Mouse (Mus musculus): ENCODE measurements around the gene Gpr158. TPM values are rescaled to one million over a fixed set of nuclear protein-coding genes. Genes with fewer than 3 reads are reported as not detected.

Gene Gpr158
- total RNA-seq, 2 experiments from 2014 or later = 120 to 121 TPM

GRCm38 (mm10) chr2:21507449-21507848 is 140.1 kb downstream of the Gpr158 start:
- intact Hi-C loops (cut with DNase I) = no loop called here
- no peak for DNase-seq (ENCODE audit: low spot score in 2 of 2)

GRCm38 (mm10) chr2:21530750-21531149 is 163.4 kb downstream of the Gpr158 start:
- intact Hi-C loops (cut with DNase I) = no loop called here
- DNase-seq (ENCODE audit: low spot score in 2 of 2) = no peak

- DNase-seq (ENCODE audit: low spot score in 2 of 2) = no peak
- intact Hi-C loops (cut with DNase I) = no loop called here
Observed at GRCm38 (mm10) chr2:21619180-21619579, 251.8 kb downstream of the Gpr158 start.

- DNase-seq (ENCODE audit: low spot score in 2 of 2) = no peak
- intact Hi-C loops (cut with DNase I) = no loop called here
Observed at GRCm38 (mm10) chr2:21632136-21632535, 264.8 kb downstream of the Gpr158 start.

- intact Hi-C loops (cut with DNase I) = no loop called here
- no peak for DNase-seq (ENCODE audit: low spot score in 2 of 2)
Observed at GRCm38 (mm10) chr2:21665721-21666120, 298.4 kb downstream of the Gpr158 start.

GRCm38 (mm10) chr2:21676084-21676838 is 308.9 kb downstream of the Gpr158 start:
- intact Hi-C loops (cut with DNase I) = no loop called here
- no peak for DNase-seq (ENCODE audit: low spot score in 2 of 2)

GRCm38 (mm10) chr2:21676839-21677123 is 309.4 kb downstream of the Gpr158 start:
- intact Hi-C loops (cut with DNase I) = no loop called here
- no peak for DNase-seq (ENCODE audit: low spot score in 2 of 2)

GRCm38 (mm10) chr2:21680735-21681270 is 313.5 kb downstream of the Gpr158 start:
- intact Hi-C loops (cut with DNase I) = no loop called here
- DNase-seq (ENCODE audit: low spot score in 2 of 2) = no peak

GRCm38 (mm10) chr2:21684736-21685135 is 317.4 kb downstream of the Gpr158 start:
- intact Hi-C loops (cut with DNase I) = no loop called here
- DNase-seq (ENCODE audit: low spot score in 2 of 2) = no peak

- DNase-seq (ENCODE audit: low spot score in 2 of 2) = no peak
- intact Hi-C loops (cut with DNase I) = no loop called here
Observed at GRCm38 (mm10) chr2:21693128-21693527, 325.8 kb downstream of the Gpr158 start.

GRCm38 (mm10) chr2:21693807-21694594 is 326.7 kb downstream of the Gpr158 start:
- intact Hi-C loops (cut with DNase I) = no loop called here
- no peak for DNase-seq (ENCODE audit: low spot score in 2 of 2)

- intact Hi-C loops (cut with DNase I) = no loop called here
- DNase-seq (ENCODE audit: low spot score in 2 of 2) = peak in 1 of 2 experiments; percentile 11
Observed at GRCm38 (mm10) chr2:21728075-21728474, 360.7 kb downstream of the Gpr158 start.

GRCm38 (mm10) chr2:21783721-21784120 is 416.4 kb downstream of the Gpr158 start:
- intact Hi-C loops (cut with DNase I) = no loop called here

GRCm38 (mm10) chr2:21793156-21793555 is 425.8 kb downstream of the Gpr158 start:
- DNase-seq (ENCODE audit: low spot score in 2 of 2) = no peak
- intact Hi-C loops (cut with DNase I) = no loop called here

More at GRCm38 (mm10) chr2:21783721-21784120, 416.4 kb downstream of the Gpr158 start:
- no peak for DNase-seq (ENCODE audit: low spot score in 2 of 2)

GRCm38 (mm10) chr2:21799616-21800015 is 432.3 kb downstream of the Gpr158 start:
- DNase-seq (ENCODE audit: low spot score in 2 of 2) = no peak
- intact Hi-C loops (cut with DNase I) = no loop called here

- intact Hi-C loops (cut with DNase I) = no loop called here
- no peak for DNase-seq (ENCODE audit: low spot score in 2 of 2)
Observed at GRCm38 (mm10) chr2:21800045-21800444, 432.7 kb downstream of the Gpr158 start.

GRCm38 (mm10) chr2:21808510-21808909 is 441.2 kb downstream of the Gpr158 start:
- DNase-seq (ENCODE audit: low spot score in 2 of 2) = no peak
- intact Hi-C loops (cut with DNase I) = no loop called here

GRCm38 (mm10) chr2:21810431-21810830 is 443.1 kb downstream of the Gpr158 start:
- DNase-seq (ENCODE audit: low spot score in 2 of 2) = no peak
- intact Hi-C loops (cut with DNase I) = no loop called here

- no peak for DNase-seq (ENCODE audit: low spot score in 2 of 2)
- intact Hi-C loops (cut with DNase I) = no loop called here
Observed at GRCm38 (mm10) chr2:21864061-21864460, 496.7 kb downstream of the Gpr158 start.
